Mouse (Mus musculus): ENCODE data around the gene Syp. TPM values are rescaled to one million over a fixed set of nuclear protein-coding genes. Genes with fewer than 3 reads are reported as not detected.

Gene Syp
- 1,000 to 10,000 TPM; 1,889 to 1,992 TPM for total RNA-seq (2021)
- long read RNA-seq, experiment 1, transcript Syp-201 (7 exons, 2,591 nt): major isoform, 1,113 of 1,548 reads
- long read RNA-seq, experiment 1, partial matches to known transcripts: 249 of 1,548 reads
- long read RNA-seq, experiment 1, other reads (novel, unspliced or antisense): 186 of 1,548 reads
- long read RNA-seq, experiment 2, transcript Syp-201 (7 exons, 2,591 nt): major isoform, 773 of 1,267 reads
- long read RNA-seq, experiment 2, partial matches to known transcripts: 470 of 1,267 reads
- long read RNA-seq, experiment 2, other reads (novel, unspliced or antisense): 24 of 1,267 reads

DNA sequence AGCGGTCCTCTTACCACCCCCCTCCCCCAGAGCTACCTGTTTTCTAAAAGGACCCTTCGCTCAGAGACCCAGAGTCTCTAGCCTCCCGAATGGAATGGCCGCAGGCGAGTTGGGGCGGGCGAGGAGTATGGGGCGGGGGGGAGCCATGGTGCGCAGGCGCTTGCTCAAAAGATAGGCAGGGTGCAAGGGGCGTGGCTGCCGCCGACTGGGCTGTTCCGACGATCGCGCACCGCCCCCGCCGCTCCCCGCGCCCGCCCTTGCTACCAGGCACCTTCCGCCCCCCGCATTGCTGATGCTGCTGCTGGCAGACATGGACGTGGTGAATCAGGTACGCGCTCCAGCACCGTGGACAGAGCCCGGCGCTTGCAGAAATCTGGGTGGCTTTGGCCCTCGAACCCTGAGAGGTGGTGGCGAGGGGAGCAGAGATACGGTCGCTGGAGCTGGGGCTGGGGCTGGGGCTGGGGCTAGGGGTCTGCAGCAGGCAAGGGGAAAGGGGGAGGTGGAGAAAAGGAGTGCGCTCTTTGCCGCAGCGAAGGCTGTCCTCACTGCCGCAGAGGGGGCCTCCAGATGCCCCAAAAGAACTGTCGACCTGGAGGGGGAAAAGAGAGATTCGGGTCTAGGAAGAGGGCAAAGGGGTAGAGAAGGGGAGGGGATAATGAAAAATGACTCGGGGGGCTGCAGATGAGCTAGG is at the start of gene Syp:
TSS of gene Syp (plus strand) at position 71 of the 691 bp plus-strand sequence.
- peak; percentile 84 to 85 for DNase-seq (ENCODE audit: low spot score in 2 of 2)

DNA sequence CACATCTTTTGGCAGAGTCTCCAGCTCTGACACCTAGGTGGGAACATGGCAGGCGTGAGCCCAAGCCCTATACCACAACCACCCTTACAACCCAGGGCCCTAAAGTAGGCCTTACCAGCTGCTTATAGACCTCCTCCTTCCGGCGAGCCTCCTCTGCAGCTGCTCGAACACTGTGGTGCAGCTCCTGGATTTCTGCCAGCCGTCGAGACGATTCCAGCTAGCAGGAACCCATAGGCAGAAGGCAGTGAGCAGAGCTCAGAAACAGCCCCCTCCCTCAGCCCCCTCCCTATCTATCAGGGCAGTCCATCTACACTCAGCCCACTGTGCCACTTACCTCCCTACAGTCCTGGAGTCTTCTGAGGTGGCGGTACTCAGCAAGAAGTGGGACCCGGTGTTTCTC is 42.9 kb upstream of the Syp start:
- DNase-seq (ENCODE audit: low spot score in 2 of 2): peak in 1 of 2 experiments; percentile 15

DNA sequence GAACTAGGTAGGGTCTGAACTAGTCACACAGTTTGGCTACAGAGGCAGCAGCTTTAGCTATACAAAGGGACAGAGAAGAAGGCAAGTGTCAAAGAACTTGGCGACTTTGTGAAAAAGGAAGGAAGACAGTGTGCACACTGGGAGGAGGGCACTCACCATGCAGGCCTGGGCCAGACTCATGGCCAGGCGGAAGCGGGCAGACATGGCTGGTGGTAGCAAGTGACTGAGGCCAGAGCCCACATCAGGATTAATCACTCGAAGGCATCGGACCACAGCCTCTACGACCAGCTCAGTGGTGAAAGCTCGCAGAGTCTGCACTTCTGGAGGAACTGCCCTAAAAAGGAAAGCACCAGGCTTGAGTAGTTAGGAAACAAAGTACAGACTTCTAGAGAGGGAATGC is 34.3 kb upstream of the Syp start:
- no peak for DNase-seq (ENCODE audit: low spot score in 2 of 2)

DNA sequence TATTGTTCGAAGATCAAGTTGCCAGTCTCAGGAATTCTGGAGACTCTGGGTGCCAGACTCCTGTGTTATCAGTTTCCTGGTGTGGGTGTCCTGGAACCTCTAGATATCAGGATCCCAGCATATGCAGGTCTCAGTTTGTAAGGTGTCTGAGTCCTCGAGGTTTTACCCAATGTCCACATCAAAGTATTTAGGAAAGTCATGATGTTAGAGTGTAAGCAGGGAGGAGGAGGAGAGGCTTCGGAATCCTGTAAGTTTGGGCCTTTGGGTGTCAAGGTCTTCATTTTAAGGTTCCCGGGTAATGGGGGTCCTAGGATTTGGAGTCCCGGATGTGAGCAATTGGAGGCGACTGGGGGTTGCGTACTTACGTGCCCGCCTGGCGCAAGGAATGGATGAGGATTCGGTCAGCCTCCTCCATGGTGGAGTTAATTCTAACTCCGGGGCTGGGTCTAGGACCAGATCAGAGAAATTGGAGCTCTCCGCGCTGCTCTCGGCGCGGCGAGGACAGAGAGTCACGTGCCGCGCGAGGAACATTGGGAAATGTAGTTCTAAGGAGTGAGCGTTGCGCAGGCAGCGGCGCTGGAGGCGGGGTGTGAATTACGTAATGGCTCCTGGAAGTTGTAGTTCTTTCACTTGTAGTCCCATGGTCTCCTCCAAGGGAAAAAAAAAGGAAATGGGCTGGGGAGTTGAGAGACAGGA is 33.2 kb upstream of the Syp start, which contains the start of gene Ccdc22:
TSS of gene Ccdc22 (minus strand) at position 639 of the 696 bp plus-strand sequence.
- peak; percentile 79 to 86 for DNase-seq (ENCODE audit: low spot score in 2 of 2)

DNA sequence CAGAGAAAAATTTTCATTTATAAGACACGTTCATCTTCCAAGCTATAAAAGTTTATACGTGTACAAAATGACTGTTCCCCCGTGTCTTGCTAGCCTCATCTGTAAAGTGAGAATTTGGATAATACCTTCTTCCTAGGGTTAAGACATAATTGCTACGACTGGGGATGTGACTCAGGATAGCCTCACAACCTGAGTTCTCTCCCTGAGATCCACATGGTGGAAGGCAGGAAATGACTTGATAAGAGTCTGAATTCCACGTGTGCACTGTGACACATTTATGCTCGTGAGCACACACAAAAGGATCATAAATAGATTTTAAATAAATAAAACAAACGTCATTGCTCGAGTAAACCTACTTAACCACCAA is 32.7 kb upstream of the Syp start:
- DNase-seq (ENCODE audit: low spot score in 2 of 2): no peak

DNA sequence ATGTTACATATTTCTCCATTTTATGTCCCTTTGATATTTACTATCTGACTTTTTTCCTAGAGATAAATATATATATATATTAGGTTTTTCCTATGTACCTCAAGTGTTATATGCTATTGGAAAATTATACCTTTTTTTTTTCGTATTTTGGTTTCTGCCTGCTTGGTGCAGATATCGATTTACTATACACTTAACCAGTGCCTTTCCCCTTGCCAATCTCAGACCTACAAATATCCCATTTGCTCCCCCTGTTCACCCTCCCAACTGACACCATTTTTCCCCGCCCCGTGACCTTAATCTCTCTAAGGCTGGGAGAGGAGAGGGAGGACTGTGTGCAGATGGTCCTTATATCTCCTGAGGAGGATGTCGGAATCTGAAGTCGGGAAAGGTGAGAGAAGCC is 31.5 kb upstream of the Syp start, which contains the start of gene Cacna1f:
TSS of gene Cacna1f (plus strand) at position 301 of the 400 bp plus-strand sequence.
- DNase-seq (ENCODE audit: low spot score in 2 of 2): no peak

DNA sequence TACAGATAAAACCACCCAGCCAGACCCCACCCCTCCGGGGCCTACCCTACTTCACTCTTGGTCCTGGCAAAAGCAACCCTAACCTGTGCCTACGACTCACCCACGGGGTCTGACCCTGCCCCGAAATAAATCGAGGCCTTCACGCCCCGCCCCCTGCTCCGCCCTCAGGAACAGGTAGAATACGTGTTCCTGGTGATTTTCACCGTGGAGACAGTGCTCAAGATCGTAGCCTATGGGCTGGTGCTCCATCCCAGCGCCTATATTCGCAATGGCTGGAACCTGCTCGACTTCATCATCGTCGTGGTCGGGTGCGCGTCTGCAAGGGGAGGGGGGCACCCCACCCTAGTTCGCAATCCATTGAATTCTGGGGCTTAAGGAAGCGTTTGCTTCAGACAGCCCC is 28.2 kb upstream of the Syp start:
- DNase-seq (ENCODE audit: low spot score in 2 of 2): no peak

DNA sequence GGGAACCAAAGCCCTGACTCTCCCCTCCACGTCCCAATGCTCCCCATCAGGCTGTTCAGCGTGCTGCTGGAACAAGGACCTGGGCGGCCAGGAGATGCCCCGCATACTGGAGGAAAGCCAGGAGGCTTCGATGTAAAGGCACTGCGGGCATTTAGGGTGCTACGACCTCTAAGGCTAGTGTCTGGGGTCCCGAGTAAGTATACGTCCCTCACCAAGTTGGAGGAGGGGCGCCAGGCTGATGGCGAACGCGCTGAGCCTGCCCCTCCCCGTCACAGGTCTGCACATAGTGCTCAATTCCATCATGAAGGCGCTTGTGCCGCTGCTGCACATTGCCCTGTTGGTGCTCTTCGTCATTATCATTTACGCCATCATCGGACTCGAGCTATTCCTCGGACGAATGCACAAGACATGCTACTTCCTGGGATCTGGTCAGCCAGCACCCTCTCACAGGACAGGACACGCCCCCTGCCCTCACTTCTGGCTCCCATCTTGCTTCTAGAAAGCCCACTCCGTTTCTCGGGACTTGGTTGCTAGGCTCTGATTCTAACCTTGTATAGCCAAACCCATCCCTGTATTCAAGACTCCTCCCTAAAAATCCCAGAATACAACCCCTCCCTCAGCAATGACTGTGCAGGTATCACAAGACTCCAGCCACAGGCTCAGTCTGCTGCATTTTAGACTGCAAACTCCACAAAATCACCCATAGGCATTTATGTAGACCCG is 27.6 kb upstream of the Syp start:
- no peak for DNase-seq (ENCODE audit: low spot score in 2 of 2)

DNA sequence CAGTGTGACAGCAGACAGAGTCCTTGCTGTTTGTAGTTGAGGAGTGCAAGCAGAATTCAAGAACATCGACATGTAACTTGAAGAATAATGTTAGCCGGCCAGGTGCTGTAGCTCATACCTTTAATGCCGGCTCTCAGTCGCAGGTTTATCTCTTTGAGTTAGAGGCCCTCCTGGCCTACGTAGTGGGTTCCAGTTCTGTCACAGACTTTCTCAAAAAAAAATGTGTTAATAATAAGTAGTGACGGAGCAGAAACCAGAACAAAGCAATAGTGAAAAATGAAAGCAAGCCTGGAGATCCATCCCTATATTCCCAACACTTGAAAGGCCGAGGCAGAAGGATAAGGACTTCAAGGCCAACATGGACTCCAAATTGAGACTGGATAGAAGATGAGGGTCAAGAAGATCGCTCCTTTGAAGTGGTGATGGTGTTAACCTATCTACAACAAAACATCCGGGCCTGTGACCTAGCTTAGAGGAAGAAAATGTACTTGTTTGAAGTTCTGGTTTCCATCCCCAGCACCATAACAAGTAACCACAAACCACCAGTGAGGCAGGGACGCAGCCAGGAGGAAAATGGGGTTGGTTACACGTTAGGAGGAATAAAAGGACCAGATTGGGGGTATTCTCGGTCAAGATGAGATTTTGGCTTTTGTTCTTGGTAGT is 20.3 kb upstream of the Syp start:
- DNase-seq (ENCODE audit: low spot score in 2 of 2): no peak

DNA sequence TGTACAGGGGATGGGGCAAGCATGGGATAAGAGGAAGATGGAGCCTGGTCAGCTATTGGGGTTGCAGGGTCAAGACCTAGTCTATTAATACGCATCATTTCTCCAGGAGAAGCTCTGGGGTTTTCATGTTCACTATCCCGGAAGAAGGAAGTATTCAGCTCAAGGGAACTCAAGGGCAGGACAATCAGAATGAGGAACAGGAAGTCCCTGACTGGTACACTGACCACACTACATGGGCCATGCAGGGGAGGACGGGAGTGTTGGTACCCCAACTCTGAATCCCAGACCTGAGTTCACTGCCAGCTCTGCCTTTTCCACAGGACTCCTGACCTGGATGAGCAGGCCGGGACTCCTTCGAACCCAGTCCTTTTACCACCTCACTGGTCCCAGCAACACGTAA is 5.7 kb upstream of the Syp start:
- no peak for DNase-seq (ENCODE audit: low spot score in 2 of 2)

DNA sequence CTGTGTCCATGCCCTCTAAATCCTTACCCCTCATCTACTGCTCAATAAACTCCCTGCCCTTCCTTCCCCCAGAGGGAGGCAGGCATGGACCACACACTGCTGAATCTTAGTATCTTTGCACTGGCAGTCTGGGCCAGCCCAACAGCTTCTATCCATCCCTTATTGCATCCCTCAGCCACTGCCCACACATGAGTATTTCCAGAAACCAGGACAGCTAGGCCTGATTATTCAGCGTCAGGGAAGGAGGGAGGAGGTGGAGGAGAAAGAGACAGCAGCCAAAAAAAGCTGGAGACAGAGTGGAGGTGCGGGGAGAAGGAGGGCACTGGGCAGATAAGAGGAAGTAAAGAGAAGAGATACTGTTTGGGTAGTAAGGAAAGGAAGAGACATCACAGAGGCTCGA is 3.2 kb upstream of the Syp start:
- peak in 1 of 2 experiments; percentile 74 for DNase-seq (ENCODE audit: low spot score in 2 of 2)

DNA sequence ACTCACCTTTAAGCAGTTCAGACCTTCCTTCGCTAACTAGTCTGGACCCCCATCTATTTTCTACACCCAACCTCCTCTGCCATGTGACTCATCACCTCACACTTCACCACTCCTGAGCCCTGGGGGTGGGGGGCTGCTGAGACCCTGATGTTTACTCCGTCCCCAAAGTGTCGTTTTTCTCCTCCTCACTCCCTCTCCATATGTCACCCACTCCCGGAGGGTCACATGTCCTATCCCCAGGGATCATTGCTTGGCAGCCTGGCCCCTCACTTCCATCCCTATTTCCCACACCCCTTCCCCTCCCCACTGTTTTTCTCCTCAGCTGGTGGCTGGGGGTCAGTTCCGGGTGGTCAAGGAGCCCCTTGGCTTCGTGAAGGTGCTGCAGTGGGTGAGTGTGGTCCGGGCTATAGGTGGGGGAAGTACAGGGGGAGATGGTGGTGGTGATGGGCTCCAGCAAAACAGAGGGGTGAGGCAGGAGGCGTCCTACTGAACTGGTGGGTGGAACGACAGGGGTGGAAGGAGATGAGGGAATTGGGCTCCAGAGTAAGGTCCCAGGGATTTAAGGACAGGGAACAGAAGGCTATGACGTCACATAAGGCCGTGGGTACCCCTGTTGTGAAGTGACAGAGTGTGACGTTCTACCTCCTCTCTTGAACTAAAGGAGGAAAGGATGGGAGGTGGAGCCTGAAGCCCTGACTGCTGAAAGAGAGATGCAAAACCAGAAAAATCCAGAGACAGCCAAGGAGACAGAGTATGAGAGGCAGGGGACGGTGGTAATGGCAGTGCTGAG is 1.5 kb downstream of the Syp start:
- peak in 1 of 2 experiments; percentile 18 for DNase-seq (ENCODE audit: low spot score in 2 of 2)

DNA sequence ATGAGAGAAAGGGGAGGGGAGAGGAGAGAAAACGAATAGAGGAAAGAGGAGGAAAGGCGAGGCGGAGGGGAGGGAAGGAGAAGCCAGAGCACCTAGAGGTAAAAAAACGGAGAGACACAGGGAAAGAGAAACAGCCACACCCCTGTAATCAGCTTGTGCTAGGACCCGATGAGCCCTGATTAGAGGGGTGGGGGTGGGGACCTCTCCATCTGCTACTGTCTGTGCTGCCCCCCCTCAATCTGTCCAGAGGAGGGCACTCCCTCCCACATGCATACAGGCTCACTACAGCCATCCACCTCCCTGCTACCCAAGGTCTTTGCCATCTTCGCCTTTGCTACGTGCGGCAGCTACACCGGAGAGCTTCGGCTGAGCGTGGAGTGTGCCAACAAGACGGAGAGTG is 2.5 kb downstream of the Syp start:
- no peak for DNase-seq (ENCODE audit: low spot score in 2 of 2)

DNA sequence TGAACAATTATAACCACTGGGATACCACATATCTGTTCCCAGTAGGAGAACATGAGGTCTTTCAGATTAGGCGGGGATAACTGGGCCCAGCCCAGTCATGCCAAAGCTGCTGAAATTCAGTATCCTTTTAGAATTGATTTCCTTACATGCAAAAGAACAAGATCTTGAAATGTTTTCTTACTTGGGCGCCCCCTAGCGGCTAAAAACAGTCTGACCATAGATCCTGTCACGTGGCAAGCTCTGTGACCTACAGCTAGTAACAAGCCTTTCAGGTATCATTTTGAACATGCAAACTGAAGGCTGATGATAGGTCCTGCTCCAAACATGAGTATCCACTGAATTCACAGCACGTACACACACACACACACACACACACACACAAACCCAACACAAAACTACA is 7.1 kb downstream of the Syp start:
- peak; percentile 74 to 80 for DNase-seq (ENCODE audit: low spot score in 2 of 2)

DNA sequence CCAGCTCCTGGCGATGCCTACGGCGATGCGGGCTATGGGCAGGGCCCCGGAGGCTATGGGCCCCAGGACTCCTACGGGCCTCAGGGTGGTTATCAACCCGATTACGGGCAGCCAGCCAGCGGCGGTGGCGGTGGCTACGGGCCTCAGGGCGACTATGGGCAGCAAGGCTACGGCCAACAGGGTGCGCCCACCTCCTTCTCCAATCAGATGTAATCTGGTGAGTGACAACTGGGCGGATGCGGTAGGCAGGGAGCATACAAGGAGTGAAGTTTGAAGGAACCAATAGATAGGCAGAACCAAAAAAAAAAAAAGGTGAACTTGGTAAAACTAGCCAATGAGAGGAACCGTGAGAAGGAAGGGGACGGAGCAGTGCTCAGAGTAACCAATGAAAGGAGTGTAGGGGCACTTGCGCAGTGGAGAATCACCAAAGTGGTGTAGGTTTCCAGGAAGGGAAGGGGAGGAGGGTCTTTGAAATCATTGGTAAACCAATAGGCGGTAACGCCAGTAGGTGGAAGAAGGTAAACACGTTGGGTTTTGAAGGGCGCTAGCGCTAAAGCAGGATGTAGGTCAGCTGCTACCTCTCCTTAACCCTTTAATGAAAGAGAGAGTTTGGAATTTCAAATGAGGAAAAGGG is 10.5 kb downstream of the Syp start:
- DNase-seq (ENCODE audit: low spot score in 2 of 2): peak; percentile 29 to 51

DNA sequence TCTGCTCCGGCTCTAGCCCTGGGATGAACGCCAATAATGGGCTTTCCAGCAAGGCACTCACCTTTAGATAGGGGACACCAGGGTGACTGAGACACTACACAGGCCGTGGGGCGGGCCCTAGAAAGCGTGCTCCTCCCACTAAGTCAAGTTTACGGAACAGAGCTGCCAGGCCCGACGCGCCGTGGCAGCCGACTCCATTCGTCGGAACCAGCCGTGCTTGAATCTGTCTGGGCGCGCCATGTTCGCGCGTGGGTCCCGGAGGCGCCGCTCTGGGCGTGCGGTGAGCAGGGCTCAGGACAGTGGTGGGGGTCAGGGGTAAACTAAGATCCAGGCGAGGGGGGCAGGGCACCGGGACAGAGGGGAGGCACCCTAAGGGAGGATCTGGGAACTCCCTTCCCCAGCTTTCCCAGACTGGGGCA is 19.0 kb downstream of the Syp start, which contains the start of gene Prickle3:
TSS of gene Prickle3 (plus strand) at position 40 of the 419 bp plus-strand sequence.
- DNase-seq (ENCODE audit: low spot score in 2 of 2): no peak

DNA sequence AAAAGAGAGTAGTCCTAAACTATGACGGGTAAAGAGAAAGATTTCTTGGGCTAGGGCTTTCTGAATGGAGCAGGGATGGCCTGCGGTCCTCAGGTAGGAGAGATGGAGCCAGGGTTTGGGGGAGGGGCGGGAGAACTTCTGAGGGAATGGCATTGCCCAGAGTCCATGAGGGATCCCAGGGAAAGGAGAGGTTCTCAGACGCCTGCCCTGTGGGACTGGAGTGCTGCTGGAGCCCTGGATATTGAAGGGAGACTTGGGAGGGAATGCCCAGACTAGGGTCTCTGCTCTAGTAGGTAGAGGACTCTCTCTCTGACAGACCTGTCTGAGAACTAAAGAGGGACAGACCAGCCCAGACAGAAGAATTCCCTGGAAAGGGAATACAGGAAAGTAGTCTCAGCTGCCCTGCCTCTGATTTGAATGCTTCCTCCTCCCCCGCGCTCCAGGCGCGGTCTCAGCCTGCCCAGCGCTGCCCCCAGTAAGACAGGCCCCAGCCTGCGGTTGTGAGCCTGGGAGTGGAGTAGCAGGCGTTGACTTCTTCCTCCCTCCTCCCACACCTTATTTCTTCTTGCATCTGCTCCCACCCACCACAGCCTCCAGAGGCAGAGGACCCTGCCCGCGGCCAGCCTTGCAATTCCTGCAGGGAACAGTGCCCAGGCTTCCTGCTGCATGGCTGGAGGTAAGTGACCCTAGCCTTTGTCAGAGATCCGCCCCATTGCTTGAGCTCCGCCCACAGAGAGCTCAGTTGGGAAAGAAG is 19.9 kb downstream of the Syp start:
- no peak for DNase-seq (ENCODE audit: low spot score in 2 of 2)

DNA sequence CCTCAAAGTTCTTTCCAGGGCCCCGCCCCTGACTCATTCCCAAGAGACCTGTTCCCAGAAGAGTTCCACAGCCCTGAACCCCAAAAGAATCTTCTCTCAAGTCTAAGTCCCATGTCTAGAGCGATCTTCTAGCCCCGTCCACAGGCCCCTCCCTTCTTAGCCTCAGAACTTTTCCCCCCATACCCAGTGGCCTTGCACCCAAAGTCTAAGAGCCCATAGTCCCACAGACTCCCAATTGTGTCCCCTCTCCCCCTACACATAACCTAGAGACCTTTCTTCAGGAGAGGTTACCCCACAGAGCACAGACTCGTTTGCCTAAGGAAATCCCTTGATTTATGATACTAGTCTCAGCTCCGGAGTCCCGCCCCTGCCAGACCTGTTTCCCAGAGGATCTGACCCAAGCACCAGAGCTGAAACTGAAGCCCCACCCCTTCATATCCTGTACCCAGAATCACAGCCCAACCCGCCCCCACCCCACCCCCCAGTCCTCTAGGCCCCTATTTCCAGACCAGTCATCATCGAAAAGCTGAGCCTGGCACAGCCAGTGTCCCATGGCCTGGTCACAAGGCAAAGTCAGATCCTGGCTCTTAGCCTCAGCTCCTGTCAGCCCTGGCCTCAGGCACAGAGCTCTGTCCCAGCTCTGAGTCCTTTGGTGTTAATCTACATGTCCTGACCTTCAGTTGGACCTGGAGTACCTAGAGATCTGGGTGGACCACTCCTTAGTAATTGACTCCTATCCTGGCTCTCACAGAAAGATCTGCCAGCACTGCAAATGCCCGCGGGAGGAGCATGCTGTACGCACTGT is 20.7 kb downstream of the Syp start:
- no peak for DNase-seq (ENCODE audit: low spot score in 2 of 2)

All from left cerebral cortex, adult 18-20 months (tissue).